Mouse (Mus musculus) liver, embryonic 16.5 days (tissue): ENCODE results near the gene Yif1a. TPM values are rescaled to one million over a fixed set of nuclear protein-coding genes. Genes with fewer than 3 reads are reported as not detected.

Source experiments
- ATAC-seq: fragments of 200-750 bp; cut with Nextera tagmentation; 2 replicates; pipeline ENCODE4 v1.8.0; 2017; ENCODE audit warnings: low read depth, mild to moderate bottlenecking, moderate number of reproducible peaks, moderate library complexity
- H3K27ac ChIP-seq: fragments of 300-500 bp; sonication (generic); 2 replicates; pipeline ENCODE4 v1.5.1; 2014; ENCODE audit warnings: mild to moderate bottlenecking, low read length
- H3K27me3 ChIP-seq: fragments of 300-500 bp; sonication (generic); 2 replicates; pipeline ENCODE4 v1.6.1; 2014; ENCODE audit warnings: low read depth, low read length, mixed read lengths; ENCODE audit not compliant: control insufficient read depth, insufficient read depth
- H3K36me3 ChIP-seq: fragments of 300-500 bp; sonication (generic); 2 replicates; pipeline ENCODE4 v1.6.1; 2014; ENCODE audit warnings: mild to moderate bottlenecking; ENCODE audit not compliant: control insufficient read depth, insufficient read depth
- H3K4me1 ChIP-seq: fragments of 300-500 bp; sonication (generic); 2 replicates; pipeline ENCODE4 v1.6.1; 2014; ENCODE audit warnings: low read depth, low read length, mixed read lengths; ENCODE audit not compliant: control insufficient read depth
- H3K4me2 ChIP-seq: fragments of 300-500 bp; sonication (generic); 2 replicates; pipeline ENCODE4 v1.6.1; 2014; ENCODE audit warnings: low read depth, low read length, mixed read lengths
- H3K4me3 ChIP-seq: fragments of 300-500 bp; sonication (generic); 2 replicates; pipeline ENCODE4 v1.5.1; 2014; ENCODE audit warnings: low read depth, mild to moderate bottlenecking, low read length
- H3K9ac ChIP-seq: fragments of 300-500 bp; sonication (generic); 2 replicates; pipeline ENCODE4 v1.6.1; 2014; ENCODE audit warnings: low read depth, low read length
- H3K9me3 ChIP-seq: fragments of 300-500 bp; sonication (generic); replicated peaks from 2 replicates; pipeline ENCODE4 v1.6.1; 2016; ENCODE audit warnings: low read length; ENCODE audit not compliant: control insufficient read depth
- WGBS: fragments of 180-500 bp; shearing (Covaris S2); extraction: QIAGEN DNeasy Blood & Tissue Kit; methylation state at CpG from one replicate; pipeline ENCODE4 v1.1.7; 2014; ENCODE audit not compliant: insufficient replicate concordance; 5-methylcytosine and 5-hydroxymethylcytosine counted together
- polyA plus RNA-seq: library from polyadenylated mRNA; unstranded; fragments of >200 nt; fragmentation: Nextera tagmentation; extraction: Ambion mirVana; gene quantifications from 2 replicates; pipeline ENCODE4 v1.2.1, GENCODE M21; 2015

Gene Yif1a
- polyA plus RNA-seq, 1 experiment from 2014 or later = 53.1 TPM

DNA sequence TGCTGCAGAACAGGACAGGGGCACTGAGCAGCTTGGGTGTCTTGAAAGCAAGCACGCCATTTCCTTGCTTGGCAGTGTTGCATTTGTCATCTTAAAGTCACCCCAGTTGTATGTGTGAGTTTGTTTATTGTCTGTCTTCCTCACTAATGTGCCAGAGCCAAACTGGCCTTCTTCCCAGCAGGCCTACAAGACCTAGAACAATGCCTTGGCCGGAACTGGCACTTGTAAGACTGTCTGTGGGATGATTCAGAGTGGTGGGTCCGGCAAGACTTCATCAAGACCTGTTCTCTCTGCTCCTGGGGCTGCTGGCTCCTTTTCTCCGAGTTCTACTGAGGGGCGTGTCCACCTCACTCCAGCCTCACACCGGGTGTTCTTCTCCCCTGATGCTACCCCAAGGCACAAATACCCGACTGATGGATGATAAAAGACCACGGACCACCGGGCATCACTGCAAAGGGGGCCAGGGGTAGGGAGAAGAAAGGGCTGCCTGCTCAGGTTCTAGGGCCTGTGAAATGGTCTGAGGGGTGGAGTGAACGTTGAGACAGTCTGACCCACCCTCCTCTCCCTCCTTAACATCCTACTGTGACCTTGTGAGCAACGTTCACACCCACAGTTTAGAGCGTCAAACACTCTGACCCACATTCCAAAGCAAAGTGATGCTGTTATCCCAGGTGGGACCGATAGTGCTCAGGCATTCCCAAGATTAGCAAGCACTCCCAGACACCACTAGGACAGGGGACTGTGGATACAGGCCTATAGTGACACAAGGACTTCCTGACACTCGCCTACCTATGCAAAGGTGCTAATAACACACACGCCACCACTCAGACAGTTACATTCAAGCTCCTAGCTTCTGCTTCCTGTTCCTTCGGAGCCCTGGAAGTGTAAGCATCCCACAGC, 30.2 kb upstream of the Yif1a start:
- no peak overlapping the region for H3K4me2 ChIP-seq
- peaks cover 6% of the 10 kb centered on the region for H3K27me3 ChIP-seq
- no peak overlapping the region for H3K4me3 ChIP-seq
- H3K36me3 ChIP-seq = no peaks in the 10 kb centered on the region
- ATAC-seq = no peak
- H3K9me3 ChIP-seq = no peaks in the 10 kb centered on the region
- H3K4me1 ChIP-seq = peaks cover 18% of the 10 kb centered on the region
- no peak overlapping the region for H3K27ac ChIP-seq
- H3K9ac ChIP-seq = no peak overlapping the region
- WGBS = 27% methylated on average over 16 of the region's 16 CpGs

DNA sequence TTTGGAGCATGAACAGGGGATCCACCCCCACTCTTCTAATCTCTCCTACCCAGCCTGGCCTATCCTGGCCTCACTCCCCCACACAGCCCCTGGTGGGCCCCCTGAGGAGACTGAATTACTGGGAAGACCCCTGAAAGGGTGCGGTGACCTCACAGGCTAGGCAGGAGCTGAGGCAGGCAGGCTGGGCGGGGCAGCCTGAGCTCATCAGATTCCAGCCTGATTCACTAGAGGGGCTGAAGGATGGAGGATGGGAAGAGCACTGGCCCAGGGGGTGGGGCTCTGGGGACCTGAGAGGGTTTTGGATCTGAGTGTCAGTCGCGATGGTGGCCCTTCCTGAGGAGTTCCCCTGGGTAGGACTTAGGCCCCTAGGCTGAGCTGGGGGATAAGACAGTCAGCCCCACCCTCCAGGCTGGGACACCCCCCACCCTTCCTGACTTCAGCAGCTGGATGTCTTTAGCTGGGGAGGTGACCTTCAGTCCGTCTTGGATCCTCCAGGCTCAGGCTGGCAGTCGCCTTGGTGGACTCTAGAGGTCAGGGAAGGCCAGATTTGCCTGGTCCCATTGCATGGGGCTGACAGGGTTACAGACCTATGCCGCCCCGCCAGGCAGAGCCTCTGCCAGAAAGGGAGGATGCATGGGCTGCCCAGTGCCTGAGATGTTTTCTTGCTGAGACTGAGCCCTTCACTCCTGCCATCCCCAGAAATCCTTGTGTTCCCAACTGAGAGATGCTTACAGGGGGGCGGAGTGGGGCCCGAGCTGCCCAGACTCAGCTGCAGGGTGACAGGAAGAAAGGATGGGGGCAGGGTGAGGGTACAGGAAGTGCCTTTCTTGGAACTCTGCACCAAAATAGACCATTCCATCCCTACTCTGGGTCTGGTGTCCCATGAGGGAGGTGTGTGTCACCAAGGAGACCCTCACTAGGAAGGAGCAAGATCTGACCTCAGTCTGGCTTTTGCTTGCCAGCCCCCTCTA, 29.3 kb upstream of the Yif1a start:
- no peak overlapping the region for H3K27ac ChIP-seq
- no peaks in the 10 kb centered on the region for H3K9me3 ChIP-seq
- WGBS = 21% methylated on average over 10 of the region's 10 CpGs
- H3K4me2 ChIP-seq = no peak overlapping the region
- peaks cover 18% of the 10 kb centered on the region for H3K4me1 ChIP-seq
- ATAC-seq = no peak
- no peak overlapping the region for H3K4me3 ChIP-seq
- H3K27me3 ChIP-seq = no peaks in the 10 kb centered on the region
- H3K9ac ChIP-seq = no peak overlapping the region
- H3K36me3 ChIP-seq = no peaks in the 10 kb centered on the region

DNA sequence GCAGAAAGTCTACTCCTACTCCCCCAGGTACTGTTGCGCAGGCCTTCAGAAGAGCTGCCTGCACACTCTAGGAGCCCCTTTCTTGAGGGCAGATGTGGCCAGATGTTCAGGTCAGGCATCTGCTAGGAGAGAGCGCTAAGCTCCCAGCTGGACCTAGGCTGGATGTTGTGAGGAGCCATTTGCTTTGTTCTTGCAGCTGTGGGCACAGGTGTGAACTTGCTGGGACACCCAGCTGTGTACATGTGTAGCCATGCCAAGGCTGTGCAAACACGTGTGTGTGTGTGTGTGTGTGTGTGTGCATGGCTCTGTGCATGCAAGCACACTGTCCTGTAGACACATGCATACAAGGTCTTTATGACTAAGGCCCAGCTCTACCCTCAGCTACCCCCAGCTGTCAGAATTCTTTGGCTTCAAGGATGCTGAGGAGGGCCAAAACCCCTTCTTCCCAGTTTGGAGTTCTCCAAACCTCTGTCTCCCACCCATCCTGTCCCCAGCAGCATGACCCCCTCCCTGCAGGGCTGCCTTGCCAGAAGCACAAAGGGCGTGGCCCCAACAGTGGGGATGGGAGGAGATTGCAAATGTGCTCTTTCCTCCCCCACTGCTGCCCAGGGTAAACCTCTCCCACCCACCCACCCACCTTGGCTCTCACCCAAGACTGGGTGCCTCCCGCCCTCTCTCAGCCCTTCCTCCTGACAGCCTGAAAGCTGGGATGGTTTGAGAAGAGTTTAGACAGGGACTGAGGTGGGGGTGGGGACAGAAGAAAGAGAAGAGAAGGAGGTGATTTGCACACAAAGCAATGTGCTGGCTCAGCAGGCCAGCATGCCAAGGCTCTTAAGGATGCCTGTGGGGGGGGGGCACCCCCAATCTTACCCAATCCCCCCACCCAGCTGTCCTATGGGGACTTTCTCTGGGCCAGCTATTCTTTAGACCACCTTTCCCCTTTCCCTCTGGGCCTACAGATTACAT, 27.7 kb upstream of the Yif1a start:
- H3K4me2 ChIP-seq = no peak overlapping the region
- 40% methylated on average over 5 of the region's 5 CpGs for WGBS
- H3K9ac ChIP-seq = no peak overlapping the region
- no peaks in the 10 kb centered on the region; the same call in 1 of the 2 replicates for H3K27me3 ChIP-seq
- no peaks in the 10 kb centered on the region for H3K9me3 ChIP-seq
- H3K36me3 ChIP-seq = no peaks in the 10 kb centered on the region
- H3K4me1 ChIP-seq = peaks cover 23% of the 10 kb centered on the region
- no peak overlapping the region for H3K4me3 ChIP-seq
- ATAC-seq = 0 out of 2 replicates have a peak, but pooled peaks have one; percentile 17
- no peak overlapping the region for H3K27ac ChIP-seq

DNA sequence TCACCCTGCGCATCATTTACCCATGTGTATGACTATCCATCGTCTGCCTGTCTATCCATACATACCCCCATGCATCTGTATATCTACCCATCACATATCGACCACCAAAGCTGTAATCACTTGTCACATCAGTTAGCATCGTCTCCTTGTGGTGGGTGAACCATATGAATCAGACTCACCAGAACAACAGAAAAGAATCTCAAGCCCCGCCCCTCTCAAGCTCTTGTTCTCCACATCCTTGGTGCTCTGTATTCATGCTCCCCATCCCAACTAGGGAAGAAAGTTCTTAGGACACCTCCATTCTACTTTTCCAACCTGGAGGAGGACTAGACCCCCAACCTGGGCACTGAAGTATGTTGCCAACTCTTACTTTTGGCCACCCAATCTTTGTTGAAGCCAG, 26.3 kb upstream of the Yif1a start:
- WGBS = 54% methylated on average over 5 of the region's 5 CpGs
- Histone ChIP-seq H3K4me1 (peaks cover 24% of the 10 kb centered on the region), H3K4me3 (no peak overlapping the region), H3K36me3 (no peaks in the 10 kb centered on the region), H3K4me2 (no peak overlapping the region), H3K27ac (no peak overlapping the region), H3K27me3 (peaks cover 3% of the 10 kb centered on the region), H3K9me3 (no peaks in the 10 kb centered on the region), H3K9ac (no peak overlapping the region)
- no peak for ATAC-seq

DNA sequence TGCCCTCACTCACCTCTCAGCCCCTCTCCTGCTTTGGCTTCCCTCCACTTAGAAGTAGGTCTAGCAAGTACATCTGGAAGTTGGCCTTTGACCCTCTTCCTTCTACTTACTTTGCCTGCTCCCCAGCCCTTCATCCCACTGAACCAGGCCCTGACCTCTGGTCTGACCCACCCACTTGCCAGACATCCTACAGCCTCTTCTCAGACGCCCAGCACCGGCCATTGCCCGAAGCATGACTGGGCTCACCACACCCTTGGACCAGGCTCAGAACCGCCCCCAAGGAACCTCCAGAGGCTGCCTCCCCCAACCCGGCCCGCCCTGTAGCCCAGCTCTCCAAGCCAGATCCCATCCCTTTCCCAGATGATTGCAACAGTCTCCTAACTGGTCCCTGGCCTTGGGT, 25.9 kb upstream of the Yif1a start:
- no peaks in the 10 kb centered on the region for H3K36me3 ChIP-seq
- no peak overlapping the region for H3K4me2 ChIP-seq
- no peak overlapping the region for H3K9ac ChIP-seq
- WGBS = 64% methylated on average over 6 of the region's 6 CpGs
- peaks cover 28% of the 10 kb centered on the region for H3K4me1 ChIP-seq
- no peaks in the 10 kb centered on the region for H3K9me3 ChIP-seq
- no peak for ATAC-seq
- H3K4me3 ChIP-seq = no peak overlapping the region
- H3K27ac ChIP-seq = no peak overlapping the region
- H3K27me3 ChIP-seq = peaks cover 7% of the 10 kb centered on the region

DNA sequence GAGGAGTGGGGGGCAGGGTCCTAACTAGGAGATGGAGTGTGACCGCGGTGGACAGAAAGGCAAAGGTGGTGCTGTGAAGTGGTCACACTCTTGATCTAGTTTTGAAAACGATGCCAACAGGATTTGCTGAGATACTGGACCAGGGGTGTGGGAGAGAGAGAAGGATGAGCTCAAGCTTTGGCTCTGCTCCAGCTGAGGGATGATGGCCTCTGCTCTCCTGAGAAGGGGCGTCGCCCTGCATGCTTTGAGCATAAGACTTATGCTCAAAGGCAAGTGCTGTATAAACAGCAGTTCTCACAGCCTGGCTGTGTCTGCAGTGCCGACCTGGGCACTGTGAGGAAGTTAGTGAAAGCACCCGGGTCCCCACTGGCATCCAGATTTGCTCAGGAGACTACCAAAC, 23.2 kb upstream of the Yif1a start:
- Histone ChIP-seq H3K4me3 (no peak overlapping the region), H3K36me3 (no peaks in the 10 kb centered on the region), H3K27me3 (peaks cover 29% of the 10 kb centered on the region), H3K9me3 (no peaks in the 10 kb centered on the region), H3K9ac (no peak overlapping the region), H3K4me1 (peaks cover 34% of the 10 kb centered on the region), H3K27ac (no peak overlapping the region), H3K4me2 (no peak overlapping the region)
- no peak for ATAC-seq
- WGBS = 57% methylated on average over 7 of the region's 7 CpGs

DNA sequence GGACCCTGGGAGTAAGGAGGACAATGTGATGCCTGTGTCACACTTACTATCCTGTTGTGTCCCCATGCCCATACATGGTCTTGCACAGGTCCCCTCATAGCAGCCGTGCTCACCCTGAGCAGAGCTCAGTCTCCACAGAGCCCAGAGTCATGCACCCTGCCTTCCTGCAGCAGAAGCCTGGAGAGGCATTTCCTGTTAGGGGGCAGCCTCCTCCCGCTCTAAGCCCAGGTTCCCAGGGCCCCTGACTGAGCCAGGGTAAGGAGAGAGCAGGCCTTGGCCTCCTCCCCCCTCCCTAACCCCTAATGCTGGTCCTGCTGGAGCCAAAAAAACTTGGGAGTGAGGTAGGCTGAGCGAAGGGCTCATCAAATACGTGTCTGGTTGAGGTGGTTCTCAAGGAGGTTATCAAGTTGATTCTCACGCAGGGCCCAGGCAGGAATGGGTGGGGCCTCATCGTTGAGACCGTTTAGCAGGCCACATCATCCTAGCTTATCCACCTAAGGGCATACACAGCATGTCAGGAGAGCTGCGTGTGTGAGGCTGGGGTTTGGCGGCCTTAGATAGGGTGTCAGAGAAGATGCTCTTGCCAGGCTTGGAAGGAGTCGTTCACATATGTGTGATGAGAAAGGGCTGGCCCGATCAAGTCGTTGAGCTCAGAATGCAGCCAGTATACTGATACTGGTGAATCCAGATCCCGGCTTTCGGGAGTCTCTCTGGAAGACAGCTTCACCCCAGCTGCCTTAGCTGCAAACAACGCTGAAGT, 21.1 kb upstream of the Yif1a start:
- no peaks in the 10 kb centered on the region for H3K9me3 ChIP-seq
- peaks cover 39% of the 10 kb centered on the region for H3K4me1 ChIP-seq
- no peaks in the 10 kb centered on the region for H3K36me3 ChIP-seq
- H3K4me3 ChIP-seq = peak overlapping the region; percentile 52
- H3K9ac ChIP-seq = no peak overlapping the region; the same call in 1 of the 2 replicates
- ATAC-seq = peak; percentile 78
- H3K27me3 ChIP-seq = peaks cover 41% of the 10 kb centered on the region
- WGBS = 5% methylated on average over 15 of the region's 15 CpGs
- peak overlapping the region; percentile 74 for H3K4me2 ChIP-seq
- peak overlapping the region; percentile 75 for H3K27ac ChIP-seq
